Mouse (Mus musculus): ENCODE data around the gene Slc25a3. TPM values are rescaled to one million over a fixed set of nuclear protein-coding genes. Genes with fewer than 3 reads are reported as not detected.
A peak's percentile ranks its signal among the peaks of the same experiment; 100 is the strongest.

The Slc25a3 gene
- polyA plus RNA-seq, 1 experiment from 2014 or later: 557 TPM

- ATAC-seq (replicated peaks; ENCODE audit: low FRiP score): no peak
- Histone ChIP-seq H3K27ac (no peak overlapping the region), H3K27me3 (no peaks in the 10 kb centered on the region), H3K36me3 (peaks cover 35% of the 10 kb centered on the region), H3K9me3 (replicated peaks) (no peaks in the 10 kb centered on the region; the same call in 1 of the 2 replicates), H3K4me2 (no peak overlapping the region), H3K9ac (no peak overlapping the region), H3K4me1 (no peaks in the 10 kb centered on the region), H3K4me3 (replicated peaks) (no peak overlapping the region)
- 64% methylated on average over 4 of the region's 4 CpGs for WGBS
Measured at GRCm38 (mm10) chr10:91109841-91110240, 14.0 kb downstream of the Slc25a3 start.

- no peak overlapping the region for H3K9ac ChIP-seq
- H3K4me2 ChIP-seq: no peak overlapping the region
- peaks cover 18% of the 10 kb centered on the region for H3K36me3 ChIP-seq
- no peaks in the 10 kb centered on the region for H3K27me3 ChIP-seq
- ATAC-seq (replicated peaks; ENCODE audit: low FRiP score): no peak
- no peak overlapping the region for H3K4me3 ChIP-seq (replicated peaks)
- H3K9me3 ChIP-seq (replicated peaks): no peaks in the 10 kb centered on the region; the same call in 1 of the 2 replicates
- 85% methylated on average over 3 of the region's 3 CpGs for WGBS
- no peaks in the 10 kb centered on the region for H3K4me1 ChIP-seq
- no peak overlapping the region for H3K27ac ChIP-seq
Measured at GRCm38 (mm10) chr10:91105981-91106380, 17.9 kb downstream of the Slc25a3 start.

GRCm38 (mm10) chr10:91102799-91103590, 20.9 kb downstream of the Slc25a3 start:
- H3K36me3 ChIP-seq: peaks cover 25% of the 10 kb centered on the region
- H3K4me1 ChIP-seq: no peaks in the 10 kb centered on the region
- no peak for ATAC-seq (replicated peaks; ENCODE audit: low FRiP score)
- 89% methylated on average over 14 of the region's 14 CpGs for WGBS
- no peaks in the 10 kb centered on the region for H3K27me3 ChIP-seq
- no peaks in the 10 kb centered on the region for H3K9me3 ChIP-seq (replicated peaks)
- no peak overlapping the region for H3K4me2 ChIP-seq
- no peak overlapping the region for H3K4me3 ChIP-seq (replicated peaks)
- H3K9ac ChIP-seq: no peak overlapping the region
- H3K27ac ChIP-seq: no peak overlapping the region

GRCm38 (mm10) chr10:91101936-91102335, 21.9 kb downstream of the Slc25a3 start:
- H3K4me1 ChIP-seq: no peaks in the 10 kb centered on the region
- no peak overlapping the region for H3K27ac ChIP-seq
- H3K4me2 ChIP-seq: no peak overlapping the region
- H3K27me3 ChIP-seq: no peaks in the 10 kb centered on the region
- no peak overlapping the region for H3K4me3 ChIP-seq (replicated peaks)
- ATAC-seq (replicated peaks; ENCODE audit: low FRiP score): no peak
- 94% methylated on average over 25 of the region's 25 CpGs for WGBS
- no peaks in the 10 kb centered on the region for H3K9me3 ChIP-seq (replicated peaks)
- H3K36me3 ChIP-seq: peaks cover 29% of the 10 kb centered on the region
- H3K9ac ChIP-seq: no peak overlapping the region

GRCm38 (mm10) chr10:91100101-91100500, 23.8 kb downstream of the Slc25a3 start:
- no peak for ATAC-seq (replicated peaks; ENCODE audit: low FRiP score)

GRCm38 (mm10) chr10:91098056-91098455, 25.8 kb downstream of the Slc25a3 start:
- Histone ChIP-seq H3K27me3 (no peaks in the 10 kb centered on the region), H3K4me2 (no peak overlapping the region), H3K9me3 (replicated peaks) (no peaks in the 10 kb centered on the region), H3K4me1 (no peaks in the 10 kb centered on the region), H3K27ac (no peak overlapping the region), H3K36me3 (peaks cover 53% of the 10 kb centered on the region), H3K4me3 (replicated peaks) (no peak overlapping the region), H3K9ac (no peak overlapping the region)
- WGBS: 94% methylated on average over 8 of the region's 8 CpGs
- no peak for ATAC-seq (replicated peaks; ENCODE audit: low FRiP score)

More at GRCm38 (mm10) chr10:91100101-91100500, 23.8 kb downstream of the Slc25a3 start:
- no peaks in the 10 kb centered on the region for H3K9me3 ChIP-seq (replicated peaks)
- no peak overlapping the region for H3K4me2 ChIP-seq
- no peaks in the 10 kb centered on the region for H3K4me1 ChIP-seq
- H3K9ac ChIP-seq: no peak overlapping the region
- H3K27me3 ChIP-seq: no peaks in the 10 kb centered on the region
- peaks cover 39% of the 10 kb centered on the region for H3K36me3 ChIP-seq
- no peak overlapping the region for H3K27ac ChIP-seq
- no peak overlapping the region for H3K4me3 ChIP-seq (replicated peaks)
- 91% methylated on average over 1 of the region's 1 CpGs for WGBS

GRCm38 (mm10) chr10:91094251-91095104, 29.4 kb downstream of the Slc25a3 start:
- no peaks in the 10 kb centered on the region for H3K27me3 ChIP-seq
- 86% methylated on average over 15 of the region's 15 CpGs for WGBS
- H3K9ac ChIP-seq: no peak overlapping the region
- no peak overlapping the region for H3K4me3 ChIP-seq (replicated peaks)
- H3K9me3 ChIP-seq (replicated peaks): no peaks in the 10 kb centered on the region
- ATAC-seq (replicated peaks; ENCODE audit: low FRiP score): no peak
- peaks cover 41% of the 10 kb centered on the region for H3K36me3 ChIP-seq
- H3K4me1 ChIP-seq: no peaks in the 10 kb centered on the region
- H3K27ac ChIP-seq: no peak overlapping the region
- no peak overlapping the region for H3K4me2 ChIP-seq

GRCm38 (mm10) chr10:91092812-91093211, 31.0 kb downstream of the Slc25a3 start:
- Histone ChIP-seq H3K9me3 (replicated peaks) (no peaks in the 10 kb centered on the region), H3K9ac (no peak overlapping the region), H3K4me2 (no peak overlapping the region), H3K27me3 (no peaks in the 10 kb centered on the region), H3K4me1 (no peaks in the 10 kb centered on the region), H3K27ac (no peak overlapping the region), H3K4me3 (replicated peaks) (no peak overlapping the region), H3K36me3 (peaks cover 32% of the 10 kb centered on the region)
- no peak for ATAC-seq (replicated peaks; ENCODE audit: low FRiP score)
- WGBS: 91% methylated on average over 4 of the region's 4 CpGs

- H3K36me3 ChIP-seq: peaks cover 9% of the 10 kb centered on the region
- H3K4me1 ChIP-seq: 0 out of 2 replicates have a peak, but pooled peaks cover 5% of the 10 kb centered on the region
- no peaks in the 10 kb centered on the region for H3K9me3 ChIP-seq (replicated peaks)
- WGBS: 43% methylated on average over 12 of the region's 12 CpGs
- H3K4me3 ChIP-seq (replicated peaks): peak overlapping the region; percentile 98
- H3K27me3 ChIP-seq: no peaks in the 10 kb centered on the region
- H3K4me2 ChIP-seq: peak overlapping the region; percentile 78
- H3K27ac ChIP-seq: peak overlapping the region; percentile 81
- ATAC-seq (replicated peaks; ENCODE audit: low FRiP score): no peak
- peak overlapping the region; percentile 89 for H3K9ac ChIP-seq
Measured at GRCm38 (mm10) chr10:91083393-91083927, 40.4 kb downstream of the Slc25a3 start.

- no peaks in the 10 kb centered on the region for H3K27me3 ChIP-seq
- H3K9ac ChIP-seq: peak within 1 kb of the TSS; percentile 89
- H3K4me1 ChIP-seq: 0 out of 2 replicates have a peak, but pooled peaks cover 5% of the 10 kb centered on the region
- WGBS: under 1% methylated on average over 87 of the region's 87 CpGs
- peaks cover 13% of the 10 kb centered on the region for H3K36me3 ChIP-seq
- H3K4me3 ChIP-seq (replicated peaks): peak within 1 kb of the TSS; percentile 98
- H3K27ac ChIP-seq: peak within 1 kb of the TSS; percentile 94
- peak within 1 kb of the TSS; percentile 78 for H3K4me2 ChIP-seq
- ATAC-seq (replicated peaks; ENCODE audit: low FRiP score): peak; percentile 97
- H3K9me3 ChIP-seq (replicated peaks): no peaks in the 10 kb centered on the region
Measured at GRCm38 (mm10) chr10:91082550-91083392, 41.1 kb downstream of the Slc25a3 start, which contains the start of the genes Apaf1 and Ikbip. Apaf1 (minus strand) TSS chr10:91082770. Ikbip (plus strand) TSS chr10:91082940.

GRCm38 (mm10) chr10:91081959-91082507, 41.8 kb downstream of the Slc25a3 start:
- H3K4me1 ChIP-seq: 0 out of 2 replicates have a peak, but pooled peaks cover 5% of the 10 kb centered on the region
- H3K9ac ChIP-seq: peak overlapping the region; percentile 89
- peak overlapping the region; percentile 98 for H3K4me3 ChIP-seq (replicated peaks)
- H3K27me3 ChIP-seq: no peaks in the 10 kb centered on the region
- ATAC-seq (replicated peaks; ENCODE audit: low FRiP score): peak; percentile 44
- peaks cover 20% of the 10 kb centered on the region for H3K36me3 ChIP-seq
- peak overlapping the region; percentile 94 for H3K27ac ChIP-seq
- peak overlapping the region; percentile 78 for H3K4me2 ChIP-seq
- no peaks in the 10 kb centered on the region for H3K9me3 ChIP-seq (replicated peaks)
- under 1% methylated on average over 27 of the region's 27 CpGs for WGBS
